Mouse (Mus musculus): ENCODE measurements at regions not wholly inside any gene's neighbourhood (a gene's known extent, or its start where the extent isn't known, plus 50 kb on each side); places are given as distances from the start of the nearest gene placed in this dataset.

DNA sequence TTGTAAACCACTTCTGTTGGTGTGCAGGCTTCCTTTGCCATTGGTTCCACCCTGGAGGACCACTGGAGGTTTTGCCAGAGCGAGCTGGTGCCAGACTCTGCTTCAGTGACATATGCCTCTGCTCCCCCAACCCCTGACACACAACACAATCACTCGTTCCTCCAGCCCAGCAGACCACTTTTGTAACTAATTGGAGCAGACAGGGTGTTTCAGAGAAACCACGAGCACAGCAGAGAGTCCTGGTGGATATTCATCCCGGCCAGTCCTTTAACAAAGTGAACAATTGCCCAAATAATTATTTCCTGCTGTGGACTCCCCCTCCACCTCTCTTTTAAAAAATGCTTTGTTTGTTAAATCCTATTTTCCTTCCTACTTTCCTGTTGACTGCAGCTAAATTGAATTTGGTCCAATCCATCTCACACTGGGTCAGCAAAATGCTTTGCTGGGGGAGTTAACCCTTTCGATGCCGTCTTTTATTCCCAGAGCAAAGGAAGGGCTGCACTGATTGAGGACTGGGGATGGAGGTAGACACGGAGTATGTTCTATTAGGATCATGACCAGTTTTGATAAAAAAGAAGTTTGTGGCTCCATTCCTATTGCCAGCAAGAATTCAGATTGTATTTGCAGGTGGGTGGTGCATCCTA, 211.4 kb upstream of the Bmper start:
- Histone ChIP-seq H3K36me3 (ENCODE audit: control insufficient read depth, insufficient read depth, low read length) (no peaks in the 10 kb centered on the region), H3K4me3 (ENCODE audit: low read depth, low read length) (no peak overlapping the region), H3K27me3 (ENCODE audit: control insufficient read depth, insufficient read depth, low read depth, low read length) (peaks cover 3% of the 10 kb centered on the region; the same call in 1 of the 2 replicates), H3K4me2 (ENCODE audit: low read length) (0 out of 2 replicates have a peak overlapping the region, but pooled peaks have one; percentile 0), H3K9ac (ENCODE audit: low read depth, low read length) (no peak overlapping the region), H3K27ac (ENCODE audit: low read length) (no peak overlapping the region), H3K4me1 (ENCODE audit: control insufficient read depth, insufficient read depth, low read length) (peaks cover 17% of the 10 kb centered on the region), H3K9me3 (replicated peaks; ENCODE audit: control insufficient read depth, low read length, poor library complexity, severe bottlenecking) (peaks cover under 1% of the 10 kb centered on the region; the same call in 1 of the 2 replicates)
- 6% methylated on average over 7 of the region's 7 CpGs for WGBS
- ATAC-seq, result peak; percentile 68

DNA sequence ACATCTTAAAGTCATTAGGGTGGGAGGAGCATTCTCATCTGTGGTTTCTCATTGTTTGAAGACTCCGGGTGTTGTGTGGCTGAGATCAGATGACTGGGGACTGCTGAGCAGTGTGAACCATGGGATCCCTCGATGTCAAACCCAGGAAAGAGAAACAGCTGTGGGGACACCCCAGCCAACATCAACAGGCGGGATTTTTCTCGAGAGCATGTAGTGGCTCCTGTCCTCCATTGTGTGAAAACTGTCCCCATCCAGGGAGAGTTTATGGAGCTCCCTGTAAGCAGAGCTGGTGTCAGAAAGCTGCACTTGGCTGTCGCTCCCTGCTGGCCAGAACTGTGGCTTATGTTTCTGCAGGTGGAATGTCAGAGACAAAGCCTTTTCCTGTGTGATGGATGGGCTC, 210.7 kb upstream of the Bmper start:
- Histone ChIP-seq H3K4me2 (ENCODE audit: low read length) (no peak overlapping the region), H3K27ac (ENCODE audit: low read length) (no peak overlapping the region), H3K9me3 (replicated peaks; ENCODE audit: control insufficient read depth, low read length, poor library complexity, severe bottlenecking) (peaks cover 4% of the 10 kb centered on the region; the same call in 1 of the 2 replicates), H3K9ac (ENCODE audit: low read depth, low read length) (no peak overlapping the region), H3K27me3 (ENCODE audit: control insufficient read depth, insufficient read depth, low read depth, low read length) (0 out of 2 replicates have a peak, but pooled peaks cover 3% of the 10 kb centered on the region), H3K4me1 (ENCODE audit: control insufficient read depth, insufficient read depth, low read length) (peaks cover 17% of the 10 kb centered on the region), H3K36me3 (ENCODE audit: control insufficient read depth, insufficient read depth, low read length) (no peaks in the 10 kb centered on the region), H3K4me3 (ENCODE audit: low read depth, low read length) (no peak overlapping the region)
- 13% methylated on average over 5 of the region's 5 CpGs for WGBS
- no peak for ATAC-seq

DNA sequence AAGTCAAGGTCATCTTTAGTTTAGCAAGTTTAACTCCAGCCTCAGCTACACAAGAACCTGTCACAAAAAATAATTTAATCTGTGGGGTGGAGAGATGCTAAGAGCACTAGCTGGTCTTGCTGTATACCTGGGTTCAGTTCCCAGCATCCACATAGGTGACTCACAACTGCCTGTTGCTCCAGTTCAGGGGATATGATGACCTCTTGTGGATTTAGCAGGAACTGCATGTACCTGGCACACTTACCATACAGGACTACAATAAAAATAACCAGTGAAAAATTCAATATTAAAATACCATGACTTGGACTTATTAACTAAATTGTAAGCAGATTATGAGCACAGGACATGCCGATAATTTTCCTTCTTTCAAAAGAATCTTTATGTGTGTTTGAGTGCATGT, 206.1 kb upstream of the Bmper start:
- H3K4me1 ChIP-seq (ENCODE audit: control insufficient read depth, insufficient read depth, low read length), result peaks cover 1% of the 10 kb centered on the region; the same call in 1 of the 2 replicates
- H3K9ac ChIP-seq (ENCODE audit: low read depth, low read length), result no peak overlapping the region
- WGBS, result 88% methylated on average over 1 of the region's 1 CpGs
- H3K4me2 ChIP-seq (ENCODE audit: low read length), result no peak overlapping the region
- H3K4me3 ChIP-seq (ENCODE audit: low read depth, low read length), result no peak overlapping the region
- H3K27me3 ChIP-seq (ENCODE audit: control insufficient read depth, insufficient read depth, low read depth, low read length), result no peaks in the 10 kb centered on the region
- no peak overlapping the region for H3K27ac ChIP-seq (ENCODE audit: low read length)
- peaks cover 4% of the 10 kb centered on the region; the same call in 1 of the 2 replicates for H3K9me3 ChIP-seq (replicated peaks; ENCODE audit: control insufficient read depth, low read length, poor library complexity, severe bottlenecking)
- no peak for ATAC-seq
- H3K36me3 ChIP-seq (ENCODE audit: control insufficient read depth, insufficient read depth, low read length), result no peaks in the 10 kb centered on the region

DNA sequence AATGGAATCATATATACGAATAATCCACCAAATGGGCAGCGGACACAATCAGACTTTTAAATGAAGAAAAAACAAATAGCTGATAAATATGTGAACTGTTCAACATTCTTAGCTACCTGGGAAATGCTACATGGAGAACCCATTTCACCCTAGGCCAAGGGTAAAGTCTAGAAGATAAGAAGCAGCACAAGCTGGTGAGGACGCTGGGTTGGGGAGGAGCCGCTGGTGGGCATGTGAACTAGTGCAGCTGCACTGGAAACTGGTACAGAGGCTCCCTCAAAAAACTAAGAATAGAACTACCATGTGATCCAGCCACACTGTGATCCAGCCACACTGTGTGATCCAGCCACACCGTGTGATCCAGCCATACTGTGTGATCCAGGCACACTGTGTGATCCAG, 198.8 kb upstream of the Bmper start:
- Histone ChIP-seq H3K27ac (ENCODE audit: low read length) (no peak overlapping the region), H3K9me3 (replicated peaks; ENCODE audit: control insufficient read depth, low read length, poor library complexity, severe bottlenecking) (no peaks in the 10 kb centered on the region)
- 90% methylated on average over 5 of the region's 5 CpGs for WGBS

DNA sequence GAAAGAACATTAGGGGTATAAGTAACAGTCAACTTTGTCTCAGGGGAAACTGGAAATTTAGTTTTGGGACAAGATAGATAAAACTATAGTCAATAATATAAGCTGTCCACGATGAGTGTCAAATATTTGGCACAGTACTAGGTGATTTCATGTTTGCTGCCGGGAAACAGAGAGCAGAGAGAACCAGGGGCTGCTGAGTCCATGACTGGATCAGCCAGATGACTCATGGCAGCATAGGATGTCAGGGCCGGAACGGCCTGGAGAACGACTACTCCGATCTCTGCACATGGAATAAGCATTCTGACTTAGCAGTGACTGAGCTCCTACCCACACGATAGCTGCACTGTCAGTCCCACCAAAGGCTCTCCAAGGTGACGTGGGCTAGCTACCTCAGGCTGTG, 197.6 kb upstream of the Bmper start:
- H3K9ac ChIP-seq (ENCODE audit: low read depth, low read length), result no peak overlapping the region
- H3K27me3 ChIP-seq (ENCODE audit: control insufficient read depth, insufficient read depth, low read depth, low read length), result no peaks in the 10 kb centered on the region
- H3K4me2 ChIP-seq (ENCODE audit: low read length), result no peak overlapping the region
- H3K4me1 ChIP-seq (ENCODE audit: control insufficient read depth, insufficient read depth, low read length), result peaks cover 5% of the 10 kb centered on the region
- 96% methylated on average over 8 of the region's 8 CpGs for WGBS
- H3K4me3 ChIP-seq (ENCODE audit: low read depth, low read length), result no peak overlapping the region
- H3K27ac ChIP-seq (ENCODE audit: low read length), result no peak overlapping the region
- no peaks in the 10 kb centered on the region for H3K9me3 ChIP-seq (replicated peaks; ENCODE audit: control insufficient read depth, low read length, poor library complexity, severe bottlenecking)
- H3K36me3 ChIP-seq (ENCODE audit: control insufficient read depth, insufficient read depth, low read length), result no peaks in the 10 kb centered on the region
- ATAC-seq, result no peak

More for the DNA sequence above, 198.8 kb upstream of the Bmper start:
- ATAC-seq, result no peak
- Histone ChIP-seq H3K4me3 (ENCODE audit: low read depth, low read length) (no peak overlapping the region), H3K4me2 (ENCODE audit: low read length) (no peak overlapping the region), H3K36me3 (ENCODE audit: control insufficient read depth, insufficient read depth, low read length) (no peaks in the 10 kb centered on the region), H3K4me1 (ENCODE audit: control insufficient read depth, insufficient read depth, low read length) (peaks cover 5% of the 10 kb centered on the region), H3K9ac (ENCODE audit: low read depth, low read length) (no peak overlapping the region), H3K27me3 (ENCODE audit: control insufficient read depth, insufficient read depth, low read depth, low read length) (no peaks in the 10 kb centered on the region)

DNA sequence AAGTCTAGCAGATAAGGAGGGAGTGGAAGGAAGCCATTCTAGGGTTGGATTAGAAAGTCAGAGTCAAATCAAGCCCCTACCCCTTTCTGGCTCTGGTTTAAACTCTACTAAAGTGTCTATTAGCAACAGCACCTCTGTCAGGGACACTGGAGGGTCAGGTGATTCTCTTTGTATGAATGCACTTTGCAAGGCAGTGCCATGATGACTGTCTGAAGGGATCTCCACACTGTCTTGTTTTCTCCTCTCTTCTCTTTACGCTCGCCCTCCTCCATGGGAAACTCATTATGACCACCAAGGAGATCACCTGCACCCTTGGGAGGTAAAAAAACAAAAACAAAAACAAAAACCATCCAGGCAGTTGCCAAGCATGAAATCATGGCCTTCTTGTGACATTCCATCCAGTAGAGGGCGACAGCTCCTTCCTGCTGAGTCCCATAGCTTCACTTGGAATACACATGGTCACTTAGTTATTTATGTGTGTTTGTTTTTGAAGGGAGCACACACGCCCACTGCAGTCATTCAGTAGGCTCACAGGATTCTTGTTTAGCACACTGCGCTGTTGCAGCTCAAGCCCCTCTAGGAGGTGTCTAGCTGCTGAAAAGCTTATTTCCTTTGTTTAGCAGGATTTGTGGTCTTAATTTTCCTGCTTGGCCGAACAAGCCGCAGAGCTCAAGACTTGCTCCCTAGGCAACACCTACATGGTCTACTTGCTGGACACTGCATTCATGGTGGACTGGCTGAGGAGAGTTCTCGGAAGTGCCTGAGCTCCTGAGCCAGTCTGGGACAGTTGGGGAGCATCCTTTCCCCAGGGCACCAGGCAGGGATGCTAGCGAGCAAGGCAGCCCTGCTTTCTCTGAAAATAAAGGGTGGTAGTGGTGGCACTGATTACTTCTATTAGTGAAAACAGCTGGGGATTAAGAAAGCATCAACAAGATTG, 195.2 kb upstream of the Bmper start:
- Histone ChIP-seq H3K4me3 (ENCODE audit: low read depth, low read length) (no peak overlapping the region), H3K27me3 (ENCODE audit: control insufficient read depth, insufficient read depth, low read depth, low read length) (no peaks in the 10 kb centered on the region), H3K9ac (ENCODE audit: low read depth, low read length) (no peak overlapping the region), H3K36me3 (ENCODE audit: control insufficient read depth, insufficient read depth, low read length) (no peaks in the 10 kb centered on the region), H3K4me1 (ENCODE audit: control insufficient read depth, insufficient read depth, low read length) (peaks cover 5% of the 10 kb centered on the region), H3K27ac (ENCODE audit: low read length) (no peak overlapping the region), H3K9me3 (replicated peaks; ENCODE audit: control insufficient read depth, low read length, poor library complexity, severe bottlenecking) (no peaks in the 10 kb centered on the region), H3K4me2 (ENCODE audit: low read length) (peak overlapping the region; percentile 20; the same call in 1 of the 2 replicates)
- peak; percentile 81 for ATAC-seq
- 28% methylated on average over 9 of the region's 9 CpGs for WGBS

DNA sequence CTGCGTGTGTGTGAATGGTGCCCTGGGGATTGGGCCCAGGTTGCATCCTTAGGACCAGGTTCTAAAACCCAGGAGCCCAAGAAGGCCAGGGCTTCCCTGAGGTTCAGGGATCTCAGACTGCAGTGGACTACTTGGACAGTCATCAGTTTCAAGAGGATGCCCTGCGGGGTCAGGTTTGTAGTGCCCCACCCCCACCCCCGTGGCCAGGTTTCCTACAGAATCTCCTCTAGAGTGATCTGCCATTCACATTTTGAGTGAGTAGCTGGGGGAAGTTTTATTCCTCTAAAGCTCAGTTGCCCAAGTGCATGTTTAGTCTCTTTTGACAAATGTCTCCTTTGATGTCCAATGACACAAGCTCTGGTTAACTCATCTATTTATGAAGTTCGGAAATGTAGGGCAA, 193.5 kb upstream of the Bmper start:
- Histone ChIP-seq H3K27me3 (ENCODE audit: control insufficient read depth, insufficient read depth, low read depth, low read length) (no peaks in the 10 kb centered on the region), H3K36me3 (ENCODE audit: control insufficient read depth, insufficient read depth, low read length) (no peaks in the 10 kb centered on the region), H3K9ac (ENCODE audit: low read depth, low read length) (no peak overlapping the region), H3K9me3 (replicated peaks; ENCODE audit: control insufficient read depth, low read length, poor library complexity, severe bottlenecking) (no peaks in the 10 kb centered on the region), H3K4me2 (ENCODE audit: low read length) (no peak overlapping the region), H3K4me1 (ENCODE audit: control insufficient read depth, insufficient read depth, low read length) (peaks cover 5% of the 10 kb centered on the region), H3K27ac (ENCODE audit: low read length) (no peak overlapping the region), H3K4me3 (ENCODE audit: low read depth, low read length) (no peak overlapping the region)
- no peak for ATAC-seq
- WGBS, result 83% methylated on average over 4 of the region's 4 CpGs

DNA sequence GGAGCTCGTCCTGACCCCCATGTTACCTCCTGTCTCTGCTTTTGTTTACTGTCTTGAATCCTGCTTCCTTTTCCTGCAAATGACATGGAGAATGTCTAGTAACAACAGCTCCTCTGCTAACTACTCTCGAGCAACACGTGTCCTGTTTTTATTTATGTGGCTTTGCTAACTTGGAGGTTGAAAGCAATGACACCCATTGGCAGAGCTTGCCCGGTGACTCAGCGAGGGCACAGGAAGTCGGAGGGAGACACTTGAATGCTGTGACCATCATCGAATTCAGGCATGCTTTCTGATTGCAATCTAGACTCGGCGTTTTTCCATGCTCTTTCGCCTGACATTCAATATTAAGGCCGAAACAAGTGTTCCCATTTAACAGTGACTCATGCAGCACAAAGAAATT, 192.7 kb upstream of the Bmper start:
- Histone ChIP-seq H3K4me1 (ENCODE audit: control insufficient read depth, insufficient read depth, low read length) (peaks cover 5% of the 10 kb centered on the region), H3K9ac (ENCODE audit: low read depth, low read length) (no peak overlapping the region), H3K27ac (ENCODE audit: low read length) (no peak overlapping the region), H3K27me3 (ENCODE audit: control insufficient read depth, insufficient read depth, low read depth, low read length) (no peaks in the 10 kb centered on the region; the same call in 1 of the 2 replicates), H3K9me3 (replicated peaks; ENCODE audit: control insufficient read depth, low read length, poor library complexity, severe bottlenecking) (no peaks in the 10 kb centered on the region), H3K36me3 (ENCODE audit: control insufficient read depth, insufficient read depth, low read length) (no peaks in the 10 kb centered on the region), H3K4me2 (ENCODE audit: low read length) (no peak overlapping the region), H3K4me3 (ENCODE audit: low read depth, low read length) (no peak overlapping the region)
- ATAC-seq, result no peak
- WGBS, result 85% methylated on average over 11 of the region's 11 CpGs

DNA sequence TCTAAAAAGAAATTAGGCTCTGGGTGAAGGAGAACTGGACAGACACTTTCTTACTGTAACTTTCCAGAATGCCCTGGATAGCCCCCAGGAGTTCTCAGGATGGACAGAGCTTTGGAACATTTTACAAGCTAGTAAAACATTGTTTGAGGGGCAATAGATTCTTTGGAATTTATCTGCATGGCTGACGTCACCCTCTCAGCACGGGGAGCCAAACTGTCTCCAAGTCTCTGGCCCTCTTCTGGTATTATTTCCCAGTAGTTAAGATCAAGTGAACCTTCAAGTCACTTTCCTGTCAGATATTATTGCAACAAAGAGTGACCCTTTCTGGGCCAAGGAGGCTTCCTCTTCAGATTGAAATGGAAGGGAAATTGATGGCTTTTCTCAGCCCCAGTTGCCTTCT, 192.3 kb upstream of the Bmper start:
- Histone ChIP-seq H3K4me1 (ENCODE audit: control insufficient read depth, insufficient read depth, low read length) (peaks cover 5% of the 10 kb centered on the region), H3K9me3 (replicated peaks; ENCODE audit: control insufficient read depth, low read length, poor library complexity, severe bottlenecking) (no peaks in the 10 kb centered on the region), H3K4me2 (ENCODE audit: low read length) (no peak overlapping the region), H3K36me3 (ENCODE audit: control insufficient read depth, insufficient read depth, low read length) (no peaks in the 10 kb centered on the region), H3K4me3 (ENCODE audit: low read depth, low read length) (no peak overlapping the region), H3K27ac (ENCODE audit: low read length) (no peak overlapping the region), H3K9ac (ENCODE audit: low read depth, low read length) (no peak overlapping the region), H3K27me3 (ENCODE audit: control insufficient read depth, insufficient read depth, low read depth, low read length) (peaks cover 2% of the 10 kb centered on the region)
- ATAC-seq, result no peak
- WGBS, result 74% methylated on average over 2 of the region's 2 CpGs
